Mouse (Mus musculus): ENCODE data around the gene Prkg1.
A peak's percentile ranks its signal among the peaks of the same experiment; 100 is the strongest.

DNA sequence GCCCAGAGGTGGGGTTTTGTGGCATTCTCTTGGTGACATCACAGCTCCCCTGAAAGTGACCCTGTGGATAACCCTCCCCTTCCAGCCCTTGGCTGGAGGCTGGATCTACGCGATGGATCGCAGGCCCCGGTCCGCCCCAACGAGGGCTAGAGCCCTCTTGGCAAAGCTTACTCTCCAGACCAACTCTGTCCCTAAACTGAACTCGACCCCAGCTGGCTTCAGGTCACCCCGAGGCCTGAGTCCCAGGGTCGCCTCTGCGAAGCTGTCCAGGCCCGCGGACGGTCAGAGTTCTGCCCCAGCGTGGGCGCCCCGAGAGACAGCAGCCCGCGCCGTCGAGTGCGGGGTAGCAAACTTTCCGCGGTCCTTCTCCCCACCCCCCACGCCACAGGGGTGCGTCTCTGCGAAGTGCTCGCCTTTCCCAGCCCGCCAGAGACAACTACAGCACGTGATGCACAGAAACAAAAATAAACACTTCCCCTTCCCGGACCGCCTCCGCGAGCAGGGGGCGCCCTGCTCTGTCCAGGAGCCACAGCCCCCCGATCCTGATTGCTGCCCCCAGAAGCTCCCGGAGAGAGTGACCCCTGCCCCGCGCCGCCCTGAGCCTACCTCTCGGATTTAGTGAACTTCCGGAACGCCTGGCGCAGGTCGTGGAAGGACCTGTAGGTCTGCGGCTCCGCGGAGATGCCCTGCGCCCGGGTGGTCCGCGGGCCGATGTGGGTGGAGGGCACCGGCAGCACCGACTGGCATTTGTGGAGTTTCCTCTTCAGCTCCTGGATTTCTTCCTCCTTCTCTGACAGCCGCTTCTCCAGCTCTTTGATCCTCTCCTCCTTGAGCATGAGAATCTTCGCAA is 657 bp downstream of the Prkg1 start:
- TF ChIP-seq CTCF (IDR thresholded peaks at IDR 0.05) (peak; percentile 52), EP300 (IDR thresholded peaks at IDR 0.05; ENCODE audit: insufficient read depth, low read depth, low read length) (no peak), POLR2A (IDR thresholded peaks at IDR 0.05; ENCODE audit: insufficient read depth, low read depth, low read length) (no peak)
